Mouse (Mus musculus) large intestine, adult 2 months (tissue): ENCODE results near the gene Klhl33. TPM values are rescaled to one million over a fixed set of nuclear protein-coding genes. Genes with fewer than 3 reads are reported as not detected.
A peak's percentile ranks its signal among the peaks of the same experiment; 100 is the strongest.
"Not testable (repeated sequence)": the region's sequence is repeated elsewhere in the genome, so short reads cannot be mapped to it uniquely, and the experiment has no call there.

Experiments used
- DNase-seq: peaks from one replicate; pipeline ENCODE4 v3.0.0-alpha.2; 2012; ENCODE audit warnings: low read depth, low spot score
- WGBS: fragments of 180-500 bp; shearing (Covaris S2); methylation state at CpG from one replicate; pipeline ENCODE4 v1.1.7; 2018; 5-methylcytosine and 5-hydroxymethylcytosine counted together
- polyA plus RNA-seq: library from polyadenylated mRNA; depleted of rRNA; stranded (reverse); fragments of >200 nt; gene quantifications from 2 replicates; pipeline ENCODE4 v1.2.3, GENCODE M21; 2012; rRNA removed

Klhl33 gene
- 0.71 and 2.3 TPM in 2 replicates for polyA plus RNA-seq

- no peak for DNase-seq
- 69% methylated on average over 7 of the region's 7 CpGs for WGBS
Observed at GRCm38 (mm10) chr14:50897374-50897765, at the start of gene Klhl33. Gene Klhl33, minus strand, starts transcription at chr14:50897507.

- 6% methylated on average over 3 of the region's 3 CpGs for WGBS
- DNase-seq, result not testable (repeated sequence)
Observed at GRCm38 (mm10) chr14:50945526-50945925, 48.2 kb upstream of the Klhl33 start.

GRCm38 (mm10) chr14:50945081-50945480, 47.8 kb upstream of the Klhl33 start:
- not testable (repeated sequence) for DNase-seq
- 1% methylated on average over 6 of the region's 6 CpGs for WGBS

- WGBS, result 0% methylated on average over 14 of the region's 15 CpGs
- not testable (repeated sequence) for DNase-seq
Observed at GRCm38 (mm10) chr14:50944668-50945033, 47.3 kb upstream of the Klhl33 start.

- peak; percentile 90 for DNase-seq
- 5% methylated on average over 31 of the region's 31 CpGs for WGBS
Observed at GRCm38 (mm10) chr14:50943932-50944667, 46.8 kb upstream of the Klhl33 start, which contains the start of gene Gm49342. Gene Gm49342, plus strand, starts transcription at chr14:50944517.

GRCm38 (mm10) chr14:50938940-50939339, 41.6 kb upstream of the Klhl33 start:
- WGBS, result 31% methylated on average over 2 of the region's 2 CpGs

GRCm38 (mm10) chr14:50938119-50938908, 41.0 kb upstream of the Klhl33 start:
- 89% methylated on average over 3 of the region's 3 CpGs for WGBS

More at GRCm38 (mm10) chr14:50938940-50939339, 41.6 kb upstream of the Klhl33 start:
- no peak for DNase-seq

GRCm38 (mm10) chr14:50936649-50937048, 39.3 kb upstream of the Klhl33 start:
- WGBS, result 32% methylated on average over 1 of the region's 1 CpGs
- no peak for DNase-seq

More at GRCm38 (mm10) chr14:50938119-50938908, 41.0 kb upstream of the Klhl33 start:
- DNase-seq, result no peak

GRCm38 (mm10) chr14:50931493-50932020, 34.2 kb upstream of the Klhl33 start:
- no peak for DNase-seq
- 10% methylated on average over 12 of the region's 12 CpGs for WGBS

GRCm38 (mm10) chr14:50930754-50931492, 33.6 kb upstream of the Klhl33 start, which contains the start of the genes Pip4p1 and Pnp:
Gene Pip4p1, minus strand, starts transcription at chr14:50930856.
Gene Pnp, plus strand, starts transcription at chr14:50931082.
- peak; percentile 94 for DNase-seq
- WGBS, result under 1% methylated on average over 66 of the region's 68 CpGs

- no peak for DNase-seq
- WGBS, result under 1% methylated on average over 38 of the region's 38 CpGs
Observed at GRCm38 (mm10) chr14:50930377-50930753, 33.1 kb upstream of the Klhl33 start.

GRCm38 (mm10) chr14:50929951-50930350, 32.6 kb upstream of the Klhl33 start:
- WGBS, result 2% methylated on average over 10 of the region's 10 CpGs
- no peak for DNase-seq

GRCm38 (mm10) chr14:50927366-50927765, 30.1 kb upstream of the Klhl33 start:
- 70% methylated on average over 3 of the region's 3 CpGs for WGBS

GRCm38 (mm10) chr14:50925111-50925920, 28.0 kb upstream of the Klhl33 start:
- 1% methylated on average over 38 of the region's 38 CpGs for WGBS
- no peak for DNase-seq

More at GRCm38 (mm10) chr14:50927366-50927765, 30.1 kb upstream of the Klhl33 start:
- no peak for DNase-seq

GRCm38 (mm10) chr14:50924281-50925064, 27.2 kb upstream of the Klhl33 start, which contains the start of the genes Osgep and Apex1:
Gene Osgep, minus strand, starts transcription at chr14:50924893.
Gene Apex1, plus strand, starts transcription at chr14:50924968.
- peak; percentile 81 for DNase-seq
- under 1% methylated on average over 57 of the region's 57 CpGs for WGBS

GRCm38 (mm10) chr14:50923437-50923836, 26.1 kb upstream of the Klhl33 start:
- not testable (repeated sequence) for DNase-seq
- 65% methylated on average over 1 of the region's 1 CpGs for WGBS

- WGBS, result 66% methylated on average over 3 of the region's 3 CpGs
- DNase-seq, result no peak
Observed at GRCm38 (mm10) chr14:50911356-50911755, 14.0 kb upstream of the Klhl33 start.

GRCm38 (mm10) chr14:50908126-50908525, 10.8 kb upstream of the Klhl33 start:
- no peak for DNase-seq
- 59% methylated on average over 4 of the region's 4 CpGs for WGBS
